Mouse (Mus musculus): ENCODE results near the gene Afdn. TPM values are rescaled to one million over a fixed set of nuclear protein-coding genes. Genes with fewer than 3 reads are reported as not detected.

The Afdn gene
- polyA plus RNA-seq (2017; shearing (Covaris generic)): 10 to 100 TPM in 1 of 2 experiments, 1 to 10 TPM in 1; 5.0 to 19.2 TPM

GRCm38 (mm10) chr17:13759853-13760627 lies at the start of gene Afdn:
Gene Afdn, plus strand, starts transcription at chr17:13760539.

DNA sequence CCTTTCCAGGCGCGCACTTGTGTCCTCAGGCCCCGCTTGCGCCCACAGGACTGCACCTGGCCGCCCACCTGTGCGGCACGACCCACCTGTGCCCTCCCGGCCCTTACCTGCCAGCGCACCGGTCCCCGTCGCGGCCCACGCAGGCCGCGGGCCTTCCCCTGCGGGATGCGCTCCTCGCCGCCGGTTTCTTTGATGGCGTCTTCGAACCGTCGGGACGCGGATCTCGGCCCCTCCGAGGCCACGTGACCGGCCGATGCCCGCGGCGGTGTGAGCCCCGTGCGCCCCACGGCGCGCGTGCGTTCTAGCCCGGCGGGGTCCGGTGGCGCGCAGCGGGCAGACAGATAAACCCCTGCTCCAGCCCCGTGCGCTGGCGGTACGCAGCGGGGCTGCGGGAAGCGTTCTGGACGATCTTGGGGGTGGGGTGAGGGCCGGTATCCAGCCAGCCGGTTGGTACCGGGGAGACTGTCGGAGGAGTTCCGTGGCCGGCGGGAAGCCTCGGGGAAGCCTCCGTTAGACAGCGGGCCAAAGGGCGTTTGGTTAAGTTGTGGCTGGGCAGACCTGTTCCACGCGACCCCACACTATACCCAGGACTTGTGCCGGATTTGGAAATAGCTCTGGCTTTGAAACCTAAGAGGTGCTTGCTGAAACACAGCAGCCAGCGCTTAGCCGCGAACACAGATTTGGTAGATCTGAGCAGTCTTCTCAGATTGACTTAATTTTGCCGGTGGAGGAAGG lies 1.0 kb downstream of the Afdn start, which contains the start of gene Tcte2:
TSS of gene Tcte2 (minus strand) at position 647 of the 735 bp plus-strand sequence.

DNA sequence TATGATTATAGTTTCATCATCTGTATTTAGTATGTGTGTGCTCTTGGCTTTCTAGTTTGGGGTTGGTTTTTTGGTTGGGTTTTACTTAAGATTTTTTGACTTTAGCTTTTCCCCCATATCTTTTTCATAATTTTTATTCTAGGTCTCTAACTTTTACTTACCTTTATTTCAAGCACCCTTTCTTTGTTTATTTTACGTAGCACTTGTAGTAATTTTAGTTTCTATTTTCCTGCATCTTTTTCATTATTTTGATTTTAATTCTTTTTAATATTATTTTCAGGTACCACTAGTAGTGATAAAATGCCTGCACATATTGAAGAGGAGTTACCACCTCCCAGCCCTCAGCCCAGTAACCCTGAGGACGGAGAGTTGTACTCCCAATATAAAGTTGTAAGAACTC lies 187.7 kb downstream of the Afdn start, which contains the start of gene Gm7168:
TSS of gene Gm7168 (plus strand) at position 301 of the 400 bp plus-strand sequence.

Other genes starting within 250 kb of the Afdn start
- under 1 TPM in 1 of 2 experiments, not detected in 1; 0.54 TPM for gene Tcte2, start 1.3 kb downstream of the Afdn start, polyA plus RNA-seq (2017; shearing (Covaris generic))
- gene Gm7168, start 187.8 kb downstream of the Afdn start, polyA plus RNA-seq (2017; shearing (Covaris generic)): not detected
- not detected for gene Gm7356, start 243.2 kb downstream of the Afdn start, polyA plus RNA-seq (2017; shearing (Covaris generic))